Mouse (Mus musculus) bone marrow, adult 2 months (tissue): ENCODE data around the gene Rpl13. TPM values are rescaled to one million over a fixed set of nuclear protein-coding genes. Genes with fewer than 3 reads are reported as not detected.

Source experiments
- H3K27ac ChIP-seq: fragments of 200-500 bp; 2 replicates; pipeline ENCODE4 v1.5.1; 2012; ENCODE audit warnings: low read depth, mild to moderate bottlenecking, control low read depth, inconsistent platforms, low read length; ENCODE audit not compliant: control insufficient read depth, poor library complexity, insufficient read depth
- H3K4me1 ChIP-seq: fragments of 200-500 bp; 2 replicates; pipeline ENCODE4 v1.6.1; 2011; ENCODE audit warnings: low read length; ENCODE audit not compliant: control insufficient read depth, insufficient read depth
- H3K4me3 ChIP-seq: fragments of 200-500 bp; replicated peaks from 2 replicates; pipeline ENCODE3; 2011; ENCODE audit warnings: mild to moderate bottlenecking, low read depth, low read length, control low read depth; ENCODE audit not compliant: control insufficient read depth
- CTCF ChIP-seq: fragments of 200-500 bp; IDR thresholded peaks from 2 replicates; pipeline ENCODE4 v1.5.1; 2011; ENCODE audit warnings: low read length, control low read depth; ENCODE audit not compliant: control insufficient read depth, insufficient read depth
- POLR2A ChIP-seq: fragments of 200-500 bp; IDR thresholded peaks from 2 replicates; pipeline ENCODE4 v1.6.1; 2011; ENCODE audit warnings: low read depth, mild to moderate bottlenecking, control low read depth, low read length, borderline replicate concordance; ENCODE audit not compliant: control insufficient read depth
- WGBS: fragments of 180-500 bp; shearing (Covaris S2); methylation state at CpG from one replicate; pipeline ENCODE4 v1.1.7; 2018; 5-methylcytosine and 5-hydroxymethylcytosine counted together
- polyA plus RNA-seq: library from polyadenylated mRNA; stranded (reverse); fragments of >200 nt; gene quantifications from 2 replicates; pipeline ENCODE4 v1.2.4, GENCODE M21; 2011; ENCODE audit warnings: low replicate concordance; ENCODE audit not compliant: missing spikeins, insufficient read depth, insufficient read length

Rpl13 gene
- polyA plus RNA-seq, 1 experiment = 1,759 TPM

GRCm38 (mm10) chr8:123114644-123115043 is 12.5 kb downstream of the Rpl13 start:
- H3K4me3 ChIP-seq = no peak overlapping the region
- WGBS = 2% methylated on average over 3 of the region's 3 CpGs
- H3K27ac ChIP-seq = no peak overlapping the region
- H3K4me1 ChIP-seq = no peaks in the 10 kb centered on the region
- no peak for TF ChIP-seq POLR2A
- no peak for TF ChIP-seq CTCF

- H3K27ac ChIP-seq = no peak within 1 kb of the TSS
- H3K4me1 ChIP-seq = no peaks in the 10 kb centered on the region
- no peak for TF ChIP-seq CTCF
- TF ChIP-seq POLR2A = no peak
- 1% methylated on average over 51 of the region's 51 CpGs for WGBS
- no peak within 1 kb of the TSS for H3K4me3 ChIP-seq
Measured at GRCm38 (mm10) chr8:123117127-123117731, 15.1 kb downstream of the Rpl13 start, which contains the start of gene Cpne7. TSS of gene Cpne7 (plus strand) at chr8:123117374.

GRCm38 (mm10) chr8:123117744-123118143 is 15.6 kb downstream of the Rpl13 start:
- Histone ChIP-seq H3K27ac (no peak overlapping the region), H3K4me3 (no peak overlapping the region), H3K4me1 (no peaks in the 10 kb centered on the region)
- WGBS = 5% methylated on average over 17 of the region's 17 CpGs
- TF ChIP-seq CTCF (no peak), POLR2A (no peak)

GRCm38 (mm10) chr8:123122059-123122458 is 19.9 kb downstream of the Rpl13 start:
- WGBS = 72% methylated on average over 9 of the region's 9 CpGs
- TF ChIP-seq POLR2A = no peak
- H3K27ac ChIP-seq = no peak overlapping the region
- no peak overlapping the region for H3K4me3 ChIP-seq
- H3K4me1 ChIP-seq = no peaks in the 10 kb centered on the region

GRCm38 (mm10) chr8:123122670-123123069 is 20.5 kb downstream of the Rpl13 start:
- no peak for TF ChIP-seq POLR2A
- no peak for TF ChIP-seq CTCF
- no peaks in the 10 kb centered on the region for H3K4me1 ChIP-seq
- H3K4me3 ChIP-seq = no peak overlapping the region
- 72% methylated on average over 5 of the region's 5 CpGs for WGBS
- H3K27ac ChIP-seq = no peak overlapping the region

- Histone ChIP-seq H3K4me1 (no peaks in the 10 kb centered on the region), H3K27ac (no peak overlapping the region), H3K4me3 (no peak overlapping the region)
- 17% methylated on average over 19 of the region's 19 CpGs for WGBS
- no peak for TF ChIP-seq POLR2A
- TF ChIP-seq CTCF = no peak
Measured at GRCm38 (mm10) chr8:123126193-123126816, 24.2 kb downstream of the Rpl13 start.

- 45% methylated on average over 9 of the region's 9 CpGs for WGBS
- Histone ChIP-seq H3K4me1 (no peaks in the 10 kb centered on the region), H3K4me3 (no peak overlapping the region), H3K27ac (no peak overlapping the region)
- no peak for TF ChIP-seq CTCF
- TF ChIP-seq POLR2A = no peak
Measured at GRCm38 (mm10) chr8:123131041-123131440, 28.9 kb downstream of the Rpl13 start.

GRCm38 (mm10) chr8:123132953-123133352 is 30.8 kb downstream of the Rpl13 start:
- H3K27ac ChIP-seq = no peak overlapping the region
- TF ChIP-seq CTCF (peak; percentile 22; the same call in 1 of the 2 replicates), POLR2A (no peak)
- WGBS = 100% methylated on average over 2 of the region's 2 CpGs
- H3K4me1 ChIP-seq = no peaks in the 10 kb centered on the region; the same call in 1 of the 2 replicates
- H3K4me3 ChIP-seq = no peak overlapping the region
